Mouse (Mus musculus): ENCODE measurements around the gene Phldb2.

DNA sequence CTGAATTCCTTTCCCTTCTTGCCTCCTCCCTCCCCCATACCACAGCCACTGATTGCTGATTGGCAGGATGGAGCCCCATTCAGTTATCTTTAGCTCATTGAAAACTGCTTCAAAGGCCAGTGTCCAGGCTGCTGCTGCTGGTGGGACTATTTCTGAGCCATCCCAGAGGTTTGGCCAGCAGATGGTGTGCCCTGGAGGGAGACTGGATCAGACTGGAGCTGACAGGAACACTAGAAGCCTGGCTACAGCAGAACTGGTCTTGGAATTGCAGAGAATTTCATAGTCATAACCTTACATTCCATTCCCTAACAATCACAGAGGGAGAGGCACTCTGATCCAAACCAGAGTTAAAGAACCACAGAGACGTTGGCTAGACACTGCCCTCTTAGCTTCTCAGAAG lies 60.5 kb downstream of the Phldb2 start:
- no peak for TF ChIP-seq POLR2A (IDR thresholded peaks at IDR 0.05; ENCODE audit: control insufficient read depth, extremely low read depth, insufficient read depth, low read length, poor library complexity)
- TF ChIP-seq CTCF (IDR thresholded peaks at IDR 0.05; ENCODE audit: borderline replicate concordance, control insufficient read depth, extremely low read depth, insufficient read depth, low read length, poor library complexity), result no peak

All from thymus, adult 2 months (tissue).